Mouse (Mus musculus): Measurements from ENCODE around the gene Zkscan14. TPM values are rescaled to one million over a fixed set of nuclear protein-coding genes. Genes with fewer than 3 reads are reported as not detected.

Gene Zkscan14
- polyA plus RNA-seq, 1 experiment from 2014 or later: 7.4 TPM

DNA sequence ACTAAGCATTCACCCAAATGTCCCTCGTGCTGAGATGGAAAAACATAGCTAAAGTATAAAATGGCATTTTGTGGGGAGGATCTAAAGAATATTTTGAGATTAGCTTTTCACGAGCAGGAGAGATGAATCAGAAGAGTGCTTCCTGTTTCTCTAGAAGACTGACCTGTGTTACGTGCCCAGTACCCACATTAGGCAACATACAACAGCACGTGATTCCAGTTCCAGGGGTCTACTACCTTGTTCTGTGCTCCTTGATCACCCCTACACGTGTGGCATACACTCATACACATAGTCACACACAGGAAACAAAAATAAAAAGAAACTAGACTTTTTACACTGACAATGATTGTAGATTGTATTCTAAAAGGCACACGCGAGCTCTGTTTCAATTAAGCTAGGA, 1.3 kb downstream of the Zkscan14 start:
- Histone ChIP-seq H3K9ac (no peak overlapping the region), H3K4me1 (peaks cover 14% of the 10 kb centered on the region), H3K27me3 (replicated peaks) (no peaks in the 10 kb centered on the region), H3K4me3 (replicated peaks) (no peak overlapping the region), H3K36me3 (0 out of 2 replicates have a peak, but pooled peaks cover 5% of the 10 kb centered on the region), H3K4me2 (peak overlapping the region; percentile 90), H3K9me3 (no peaks in the 10 kb centered on the region), H3K27ac (no peak overlapping the region)
- 74% methylated on average over 7 of the region's 7 CpGs for WGBS
- no peak for ATAC-seq (ENCODE audit: insufficient read depth, low FRiP score, low read depth)

DNA sequence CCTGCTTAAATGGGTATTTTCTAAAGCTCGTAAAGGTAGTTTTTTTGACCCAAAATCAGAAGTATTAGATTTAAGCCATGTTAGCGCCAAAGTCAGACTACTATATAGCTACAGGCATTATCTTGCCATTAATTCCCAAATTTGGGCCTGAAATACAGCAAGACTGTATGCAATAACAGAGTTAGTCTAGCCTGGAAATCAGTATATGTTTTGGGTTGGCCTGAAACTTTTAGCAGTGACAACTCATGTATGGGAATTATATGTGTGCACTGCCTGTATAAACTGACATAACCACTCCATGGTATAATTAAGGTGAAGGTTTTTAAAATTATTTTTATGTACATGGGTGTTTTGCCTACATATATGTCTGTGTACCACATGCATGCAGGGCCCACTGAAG, 9.7 kb downstream of the Zkscan14 start, which contains the start of gene Atp5j2:
Gene Atp5j2, minus strand, starts transcription at position 101 of the 400 bp plus-strand sequence.
- no peaks in the 10 kb centered on the region for H3K27me3 ChIP-seq (replicated peaks)
- H3K36me3 ChIP-seq: 0 out of 2 replicates have a peak, but pooled peaks cover 20% of the 10 kb centered on the region
- H3K9me3 ChIP-seq: no peaks in the 10 kb centered on the region
- no peak for ATAC-seq (ENCODE audit: insufficient read depth, low FRiP score, low read depth)
- H3K27ac ChIP-seq: peak within 1 kb of the TSS; percentile 80
- peaks cover 13% of the 10 kb centered on the region for H3K4me1 ChIP-seq
- peak within 1 kb of the TSS; percentile 75 for H3K4me3 ChIP-seq (replicated peaks)
- H3K4me2 ChIP-seq: peak within 1 kb of the TSS; percentile 65
- 87% methylated on average over 2 of the region's 2 CpGs for WGBS
- H3K9ac ChIP-seq: peak within 1 kb of the TSS; percentile 54

DNA sequence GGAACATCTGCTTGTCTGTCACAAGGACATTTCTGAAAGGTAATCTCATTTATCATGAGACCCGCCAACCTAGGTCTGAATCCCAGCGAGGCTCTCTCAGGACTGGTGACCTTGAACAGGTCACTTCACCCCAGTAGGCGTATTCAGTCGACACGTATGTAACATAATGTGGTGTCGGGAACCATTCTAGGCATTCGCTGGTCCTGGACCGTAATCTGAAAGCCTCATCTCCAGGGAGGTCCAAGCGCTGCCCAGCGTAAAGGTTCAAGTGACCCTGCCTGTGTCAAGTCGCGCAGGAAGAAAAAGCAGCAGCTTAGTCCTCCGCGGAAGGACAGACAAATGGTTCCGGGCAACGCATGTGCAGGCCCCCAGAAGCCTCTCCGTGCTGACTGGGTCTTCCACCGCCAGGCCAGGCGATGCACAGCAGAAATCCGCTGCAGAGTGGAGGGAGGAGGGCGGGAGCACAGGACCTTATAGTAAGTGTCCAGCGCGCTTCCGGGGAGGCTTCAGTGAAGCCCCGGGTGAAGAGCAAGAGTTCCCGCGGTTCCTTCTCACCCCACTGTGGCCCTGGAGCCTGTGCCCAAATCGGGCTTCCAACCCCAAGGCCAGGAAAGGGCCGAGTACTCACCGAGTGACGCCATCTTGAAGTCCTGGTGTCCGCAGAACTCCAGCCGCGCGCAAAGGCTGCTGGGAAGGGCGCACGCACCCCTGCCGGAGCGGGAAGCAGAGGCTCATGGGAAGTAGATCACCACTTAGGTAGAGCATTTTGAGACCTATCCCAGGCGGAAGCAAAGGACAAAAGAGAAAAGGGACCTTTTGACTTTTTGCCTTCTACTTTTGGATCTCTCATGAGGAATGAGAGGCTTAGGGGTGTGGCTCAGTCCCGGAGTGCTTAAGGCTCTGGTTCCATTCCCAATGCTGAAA, 10.5 kb downstream of the Zkscan14 start:
- Histone ChIP-seq H3K4me1 (peaks cover 13% of the 10 kb centered on the region), H3K27ac (peak overlapping the region; percentile 80), H3K36me3 (0 out of 2 replicates have a peak, but pooled peaks cover 29% of the 10 kb centered on the region), H3K27me3 (replicated peaks) (no peaks in the 10 kb centered on the region), H3K9me3 (no peaks in the 10 kb centered on the region), H3K4me3 (replicated peaks) (peak overlapping the region; percentile 75), H3K9ac (peak overlapping the region; percentile 54), H3K4me2 (peak overlapping the region; percentile 65)
- ATAC-seq (ENCODE audit: insufficient read depth, low FRiP score, low read depth): peak; percentile 89
- under 1% methylated on average over 41 of the region's 41 CpGs for WGBS

DNA sequence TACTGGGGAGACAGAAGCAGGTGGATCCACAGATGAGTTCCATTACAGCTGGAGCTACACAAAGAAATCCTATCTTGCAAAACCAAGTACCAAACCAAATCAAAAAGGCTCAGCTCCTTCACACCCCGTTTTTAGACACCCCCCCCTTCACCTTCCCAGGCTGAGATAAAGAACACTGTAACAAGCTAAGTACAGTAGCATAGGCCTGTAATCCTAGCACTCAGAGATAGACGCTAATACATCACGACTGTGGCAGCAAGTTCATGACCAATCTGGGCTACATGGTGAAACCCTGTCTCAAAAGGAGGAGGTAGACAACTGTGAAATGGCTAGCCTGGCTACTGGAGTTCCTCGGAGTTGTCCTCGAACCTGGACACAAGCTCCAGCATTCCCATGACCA, 11.3 kb downstream of the Zkscan14 start:
- H3K4me1 ChIP-seq: peaks cover 13% of the 10 kb centered on the region
- H3K9me3 ChIP-seq: no peaks in the 10 kb centered on the region
- WGBS: 32% methylated on average over 5 of the region's 5 CpGs
- peak overlapping the region; percentile 75 for H3K4me3 ChIP-seq (replicated peaks)
- H3K27ac ChIP-seq: peak overlapping the region; percentile 80; the same call in 1 of the 2 replicates
- peak overlapping the region; percentile 65 for H3K4me2 ChIP-seq
- H3K36me3 ChIP-seq: peaks cover 30% of the 10 kb centered on the region; the same call in 1 of the 2 replicates
- H3K27me3 ChIP-seq (replicated peaks): no peaks in the 10 kb centered on the region
- H3K9ac ChIP-seq: peak overlapping the region; percentile 54
- ATAC-seq (ENCODE audit: insufficient read depth, low FRiP score, low read depth): no peak

DNA sequence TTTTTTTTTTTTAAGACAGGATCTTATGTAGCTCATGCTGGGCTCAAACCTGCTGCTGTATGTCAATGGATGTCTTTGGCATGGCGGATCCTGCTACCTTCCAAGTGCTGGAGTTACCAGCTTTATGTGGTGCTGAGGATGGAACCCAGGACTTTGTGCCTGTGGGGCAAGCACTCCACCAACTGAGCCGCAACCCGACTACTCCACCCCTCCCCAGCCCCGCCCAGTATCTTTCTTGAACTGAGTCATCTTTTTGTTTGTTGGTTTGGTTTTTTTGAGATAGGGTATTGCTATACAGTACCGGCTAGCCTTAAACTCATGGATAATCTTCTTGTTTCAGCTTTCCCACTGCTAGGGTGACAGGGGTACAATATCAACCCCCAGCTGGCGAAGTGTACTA, 12.3 kb downstream of the Zkscan14 start:
- Histone ChIP-seq H3K4me2 (peak overlapping the region; percentile 65), H3K9ac (no peak overlapping the region), H3K36me3 (peaks cover 31% of the 10 kb centered on the region), H3K4me1 (peaks cover 13% of the 10 kb centered on the region), H3K27ac (no peak overlapping the region), H3K9me3 (no peaks in the 10 kb centered on the region), H3K27me3 (replicated peaks) (no peaks in the 10 kb centered on the region), H3K4me3 (replicated peaks) (0 out of 2 replicates have a peak overlapping the region, but pooled peaks have one; percentile 75)
- 84% methylated on average over 6 of the region's 6 CpGs for WGBS
- no peak for ATAC-seq (ENCODE audit: insufficient read depth, low FRiP score, low read depth)

DNA sequence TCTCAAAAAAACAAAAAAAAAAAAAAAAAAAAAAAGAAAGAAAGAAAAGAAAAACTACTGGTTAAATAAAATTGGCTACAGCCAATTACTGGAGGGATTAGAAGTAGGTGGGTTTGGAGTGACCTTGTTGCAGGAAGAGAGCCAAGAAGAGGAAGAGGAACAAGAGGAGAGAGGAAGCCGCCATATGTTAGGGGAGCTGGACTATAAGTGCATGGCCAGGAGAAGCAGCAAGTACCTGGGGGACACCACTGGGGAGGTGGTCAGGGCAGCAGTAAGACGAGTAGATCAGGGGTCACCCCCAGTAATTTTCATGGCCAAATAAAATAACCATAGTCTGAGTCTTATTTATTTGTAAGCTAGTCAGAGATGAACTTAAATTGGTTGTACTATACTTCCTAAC, 16.4 kb downstream of the Zkscan14 start:
- Histone ChIP-seq H3K4me2 (no peak overlapping the region), H3K36me3 (peaks cover 62% of the 10 kb centered on the region), H3K9me3 (no peaks in the 10 kb centered on the region), H3K4me1 (peaks cover 10% of the 10 kb centered on the region), H3K27ac (no peak overlapping the region), H3K4me3 (replicated peaks) (no peak overlapping the region), H3K9ac (no peak overlapping the region), H3K27me3 (replicated peaks) (no peaks in the 10 kb centered on the region)
- 77% methylated on average over 2 of the region's 2 CpGs for WGBS
- ATAC-seq (ENCODE audit: insufficient read depth, low FRiP score, low read depth): no peak

DNA sequence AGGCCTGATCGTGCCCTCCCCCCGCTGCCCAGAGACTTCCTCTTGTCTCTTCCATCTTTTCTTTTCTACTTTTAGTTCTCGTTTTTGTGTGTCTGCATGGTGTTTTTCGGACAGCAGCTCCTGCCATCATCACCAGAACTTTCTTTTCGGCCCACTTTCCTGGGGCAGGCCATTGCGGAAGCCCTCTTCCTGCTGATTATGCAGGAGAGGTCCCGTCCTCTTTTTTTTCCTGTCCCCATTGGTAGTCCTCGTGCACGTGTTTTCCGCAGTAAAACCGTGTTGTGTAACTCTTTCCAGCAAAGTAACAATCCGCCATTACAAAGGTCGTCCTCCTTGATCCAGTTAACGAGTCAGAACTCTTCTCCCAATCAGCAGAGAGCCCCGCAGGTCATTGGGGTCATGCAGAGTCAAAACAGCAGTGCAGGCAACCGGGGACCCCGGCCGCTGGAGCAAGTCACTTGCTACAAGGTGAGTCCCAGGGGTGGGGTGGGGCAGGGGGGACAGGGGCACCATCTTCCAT, 23.1 kb downstream of the Zkscan14 start:
- Histone ChIP-seq H3K27me3 (replicated peaks) (no peaks in the 10 kb centered on the region), H3K36me3 (peaks cover 84% of the 10 kb centered on the region), H3K9me3 (no peaks in the 10 kb centered on the region), H3K9ac (no peak overlapping the region), H3K27ac (no peak overlapping the region), H3K4me2 (no peak overlapping the region), H3K4me3 (replicated peaks) (no peak overlapping the region), H3K4me1 (no peaks in the 10 kb centered on the region)
- ATAC-seq (ENCODE audit: insufficient read depth, low FRiP score, low read depth): no peak
- 83% methylated on average over 18 of the region's 18 CpGs for WGBS

DNA sequence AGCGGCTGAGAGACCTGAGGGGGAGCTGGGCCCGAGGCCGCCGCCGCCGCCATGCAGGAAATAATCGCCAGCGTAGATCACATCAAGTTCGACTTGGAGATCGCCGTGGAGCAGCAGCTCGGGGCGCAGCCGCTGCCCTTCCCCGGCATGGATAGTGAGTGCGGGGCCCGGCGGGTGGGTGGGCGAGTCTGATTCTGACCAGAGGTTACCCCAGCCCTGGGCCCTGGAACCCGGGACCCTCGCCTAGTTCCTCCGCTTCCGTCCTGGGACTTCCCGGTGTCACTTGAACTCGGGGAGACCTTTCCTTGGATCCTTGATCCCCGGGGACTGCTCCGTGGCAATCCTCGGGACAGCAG, 34.4 kb downstream of the Zkscan14 start:
- Histone ChIP-seq H3K27me3 (replicated peaks) (no peaks in the 10 kb centered on the region), H3K27ac (peak overlapping the region; percentile 75), H3K4me2 (peak overlapping the region; percentile 76), H3K4me3 (replicated peaks) (peak overlapping the region; percentile 95), H3K36me3 (0 out of 2 replicates have a peak, but pooled peaks cover 18% of the 10 kb centered on the region), H3K9me3 (no peaks in the 10 kb centered on the region), H3K9ac (peak overlapping the region; percentile 84), H3K4me1 (peaks cover 14% of the 10 kb centered on the region; the same call in 1 of the 2 replicates)
- WGBS: 0% methylated on average over 28 of the region's 28 CpGs
- peak; percentile 2; the same call in 1 of the 2 replicates for ATAC-seq (ENCODE audit: insufficient read depth, low FRiP score, low read depth)

DNA sequence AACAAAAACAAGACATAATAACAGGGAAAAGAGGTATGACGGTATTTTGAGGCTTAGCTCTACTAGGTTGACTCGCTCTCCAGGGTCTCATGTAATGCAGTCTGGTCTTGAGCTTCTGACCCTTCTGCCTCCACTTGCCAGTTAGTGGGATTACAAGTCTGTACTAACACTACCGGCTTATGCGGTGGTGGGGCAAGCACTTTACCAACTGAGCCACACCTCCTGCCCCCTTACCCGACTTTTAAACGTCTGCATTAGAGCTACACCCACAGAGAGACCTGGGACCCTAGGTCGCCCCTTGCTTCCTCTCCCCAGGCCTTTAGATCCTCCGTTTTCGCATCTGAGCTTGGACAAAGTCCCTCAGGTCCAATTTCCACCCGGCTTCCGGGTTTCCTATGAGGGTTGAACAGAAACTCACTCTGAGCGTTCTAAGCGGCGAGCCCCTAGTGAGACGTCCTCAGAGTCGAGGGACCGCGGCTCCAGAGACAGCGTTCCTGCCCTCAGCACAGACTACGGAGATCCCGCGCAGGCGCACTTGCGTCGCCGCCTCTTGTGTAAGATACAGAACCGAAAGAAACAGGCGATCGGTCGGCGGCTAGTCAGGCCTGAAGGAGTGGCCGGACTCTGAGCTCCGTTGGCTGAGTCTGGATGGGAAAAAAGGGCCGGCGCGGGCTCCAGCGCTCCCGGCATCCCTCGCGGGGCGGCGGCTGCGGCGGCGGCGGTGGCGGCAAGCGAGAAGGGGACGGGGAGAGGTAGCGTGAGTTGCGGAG, 34.9 kb downstream of the Zkscan14 start, which contains the start of the genes Ptcd1 and Cpsf4:
Gene Ptcd1, minus strand, starts transcription at position 573 of the 770 bp plus-strand sequence.
Gene Cpsf4, plus strand, starts transcription at position 678 of the 770 bp plus-strand sequence.
- H3K4me2 ChIP-seq: peak within 1 kb of the TSS; percentile 80
- WGBS: under 1% methylated on average over 46 of the region's 51 CpGs
- peak within 1 kb of the TSS; percentile 87 for H3K27ac ChIP-seq
- peak; percentile 95 for ATAC-seq (ENCODE audit: insufficient read depth, low FRiP score, low read depth)
- H3K36me3 ChIP-seq: 0 out of 2 replicates have a peak, but pooled peaks cover 14% of the 10 kb centered on the region
- H3K9me3 ChIP-seq: no peaks in the 10 kb centered on the region
- peak within 1 kb of the TSS; percentile 95 for H3K4me3 ChIP-seq (replicated peaks)
- H3K4me1 ChIP-seq: peaks cover 14% of the 10 kb centered on the region; the same call in 1 of the 2 replicates
- peak within 1 kb of the TSS; percentile 84 for H3K9ac ChIP-seq
- no peaks in the 10 kb centered on the region for H3K27me3 ChIP-seq (replicated peaks)

DNA sequence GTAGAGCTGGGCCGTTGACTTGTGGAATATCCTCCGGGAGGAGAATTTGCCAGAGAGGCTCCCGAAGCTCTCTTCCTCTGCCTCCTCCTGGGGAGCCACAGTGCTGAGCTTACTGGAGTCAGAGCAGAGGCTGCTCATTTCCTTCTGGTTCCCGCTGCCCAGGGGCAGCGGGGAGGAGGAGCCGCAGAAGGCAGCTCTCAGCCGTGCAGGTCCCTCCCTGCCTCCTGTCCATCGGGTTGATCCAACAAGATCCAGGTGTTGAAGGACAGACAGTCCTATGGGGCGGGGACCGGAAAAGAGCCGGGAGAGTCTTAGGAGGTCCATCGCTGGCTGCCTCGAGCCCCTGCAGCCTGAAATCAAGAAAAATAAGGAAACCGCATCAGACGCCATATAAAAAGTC, 36.5 kb downstream of the Zkscan14 start:
- Histone ChIP-seq H3K36me3 (0 out of 2 replicates have a peak, but pooled peaks cover 4% of the 10 kb centered on the region), H3K27me3 (replicated peaks) (no peaks in the 10 kb centered on the region), H3K4me2 (no peak overlapping the region), H3K4me1 (peaks cover 14% of the 10 kb centered on the region; the same call in 1 of the 2 replicates), H3K9me3 (no peaks in the 10 kb centered on the region), H3K4me3 (replicated peaks) (no peak overlapping the region), H3K9ac (no peak overlapping the region), H3K27ac (no peak overlapping the region)
- WGBS: 83% methylated on average over 15 of the region's 15 CpGs
- ATAC-seq (ENCODE audit: insufficient read depth, low FRiP score, low read depth): no peak

DNA sequence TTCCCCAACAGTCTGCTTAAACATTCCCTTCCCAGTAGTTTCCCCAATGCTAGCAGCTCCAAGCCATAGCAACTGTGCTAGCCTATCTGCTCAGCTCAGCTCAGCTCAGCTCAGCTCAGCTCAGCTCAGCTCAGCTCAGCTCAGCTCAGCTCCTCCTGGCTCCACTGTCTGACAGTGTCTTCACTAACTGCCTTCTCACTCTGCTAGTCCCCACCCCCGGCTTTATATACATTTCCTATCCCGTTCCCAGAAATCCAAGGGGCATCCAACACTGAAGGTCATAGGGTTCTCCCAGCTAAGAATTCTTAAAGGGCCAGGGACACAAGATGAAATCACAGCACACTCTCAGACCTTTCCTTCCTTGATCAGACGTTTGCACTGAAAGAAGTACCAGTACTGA, 37.0 kb downstream of the Zkscan14 start:
- Histone ChIP-seq H3K36me3 (0 out of 2 replicates have a peak, but pooled peaks cover 6% of the 10 kb centered on the region), H3K27me3 (replicated peaks) (no peaks in the 10 kb centered on the region), H3K9ac (no peak overlapping the region), H3K4me3 (replicated peaks) (no peak overlapping the region), H3K27ac (no peak overlapping the region), H3K9me3 (no peaks in the 10 kb centered on the region), H3K4me2 (no peak overlapping the region), H3K4me1 (peaks cover 14% of the 10 kb centered on the region; the same call in 1 of the 2 replicates)
- no peak for ATAC-seq (ENCODE audit: insufficient read depth, low FRiP score, low read depth)
- WGBS: 58% methylated on average over 3 of the region's 3 CpGs

All from stomach, embryonic 15.5 days (tissue).